Mouse (Mus musculus): ENCODE results near the gene Mrpl41. TPM values are rescaled to one million over a fixed set of nuclear protein-coding genes. Genes with fewer than 3 reads are reported as not detected.

Gene Mrpl41
- total RNA-seq, 2 experiments from 2014 or later: 38.1 TPM

GRCm38 (mm10) chr2:24942092-24942491, 32.8 kb downstream of the Mrpl41 start:
- no peak for DNase-seq (ENCODE audit: low spot score)

- DNase-seq (ENCODE audit: low spot score): peak; percentile 94
Observed at GRCm38 (mm10) chr2:24935057-24935796, 39.7 kb downstream of the Mrpl41 start, which contains the start of gene Arrdc1. Gene Arrdc1, minus strand, starts transcription at chr2:24935252.

GRCm38 (mm10) chr2:24934441-24934963, 40.4 kb downstream of the Mrpl41 start:
- DNase-seq (ENCODE audit: low spot score): no peak

GRCm38 (mm10) chr2:24929593-24929992, 45.3 kb downstream of the Mrpl41 start:
- no peak for DNase-seq (ENCODE audit: low spot score)

- no peak for DNase-seq (ENCODE audit: low spot score)
Observed at GRCm38 (mm10) chr2:24929119-24929518, 45.8 kb downstream of the Mrpl41 start.

- peak; percentile 79 for DNase-seq (ENCODE audit: low spot score)
Observed at GRCm38 (mm10) chr2:24927810-24928479, 47.0 kb downstream of the Mrpl41 start.

GRCm38 (mm10) chr2:24926965-24927358, 47.9 kb downstream of the Mrpl41 start:
- no peak for DNase-seq (ENCODE audit: low spot score)

- no peak for DNase-seq (ENCODE audit: low spot score)
Observed at GRCm38 (mm10) chr2:24926345-24926964, 48.4 kb downstream of the Mrpl41 start.

GRCm38 (mm10) chr2:24925284-24925683, 49.6 kb downstream of the Mrpl41 start:
- DNase-seq (ENCODE audit: low spot score): no peak

Small RNA genes lying within 50 kb of the gene (microRNA-seq; reads per million reads assigned to microRNA genes)
- not detected for gene Gm22875

Other genes starting within 250 kb of the Mrpl41 start
- not detected for gene Cacna1b, start 211.9 kb downstream of the Mrpl41 start, total RNA-seq (2021)
- gene Ehmt1, start 55.5 kb downstream of the Mrpl41 start, total RNA-seq (2021): 10 to 100 TPM; 19.2 to 21.5 TPM
- 1 to 10 TPM; 2.7 to 3.2 TPM for gene Arrdc1, start 39.8 kb downstream of the Mrpl41 start, total RNA-seq (2021)
- gene Zmynd19, start 25.3 kb downstream of the Mrpl41 start, total RNA-seq (2021): 10 to 100 TPM; 18.3 to 20.3 TPM
- gene Dph7, start 12.7 kb downstream of the Mrpl41 start, total RNA-seq (2021): 1 to 10 TPM; 2.7 to 3.8 TPM
- gene Pnpla7, start 935 bp upstream of the Mrpl41 start, total RNA-seq (2021): 10 to 100 TPM; 34.9 to 45.5 TPM
- gene Nsmf, start 79.3 kb upstream of the Mrpl41 start, total RNA-seq (2021): 10 to 100 TPM in 1 of 2 experiments, 1 to 10 TPM in 1; 8.8 to 10.5 TPM
- not detected for gene Entpd8, start 105.2 kb upstream of the Mrpl41 start, total RNA-seq (2021)
- gene Noxa1, start 120.1 kb upstream of the Mrpl41 start, total RNA-seq (2021): not detected
- gene Nrarp, start 205.7 kb upstream of the Mrpl41 start, total RNA-seq (2021): 1 to 10 TPM; 3.4 to 8.6 TPM
- 1 to 10 TPM in 1 of 2 experiments, under 1 TPM in 1; 0.84 to 1.2 TPM for gene Tor4a, start 221.8 kb upstream of the Mrpl41 start, total RNA-seq (2021)
- 10 to 100 TPM; 18.8 to 21.3 TPM for gene Nelfb, start 236.4 kb upstream of the Mrpl41 start, total RNA-seq (2021)
- gene Stpg3, start 239.5 kb upstream of the Mrpl41 start, total RNA-seq (2021): not detected
- not detected for gene Fam166a, start 243.6 kb upstream of the Mrpl41 start, total RNA-seq (2021)
- 100 to 1,000 TPM; 224 to 228 TPM for gene Tubb4b, start 249.6 kb upstream of the Mrpl41 start, total RNA-seq (2021)

All from gastrocnemius, adult 18-20 months (tissue).